Mouse (Mus musculus) brain, embryonic 14.5 days (tissue): ENCODE data around the gene Tnk2.

ENCODE experiments used
- CTCF ChIP-seq: fragments of 200-500 bp; IDR thresholded peaks from 2 replicates; pipeline ENCODE4 v1.5.1; 2012; ENCODE audit warnings: inconsistent platforms, mild to moderate bottlenecking, moderate library complexity, borderline replicate concordance; ENCODE audit not compliant: insufficient read depth, insufficient read length; ENCODE audit errors: extremely low read depth
- POLR2A ChIP-seq: fragments of 200-500 bp; IDR thresholded peaks from 2 replicates; pipeline ENCODE4 v1.6.1; 2012; ENCODE audit warnings: mild to moderate bottlenecking, inconsistent platforms, borderline replicate concordance; ENCODE audit not compliant: poor library complexity, insufficient read depth, insufficient read length, severe bottlenecking; ENCODE audit errors: extremely low read depth

- TF ChIP-seq CTCF (no peak), POLR2A (no peak)
Observed at GRCm38 (mm10) chr16:32724259-32724658, 80.6 kb downstream of the Tnk2 start.
